Mouse (Mus musculus): ENCODE results near the gene Tk1.
"Not testable (repeated sequence)": the region's sequence is repeated elsewhere in the genome, so short reads cannot be mapped to it uniquely, and the experiment has no call there.

The Tk1 gene

GRCm38 (mm10) chr11:117847593-117848215 is 21.8 kb upstream of the Tk1 start:
- DNase-seq (ENCODE audit: inconsistent age in 2 of 2, low spot score in 1 of 2): peak in 1 of 2 experiments; percentile 53

GRCm38 (mm10) chr11:117846640-117847039 is 20.7 kb upstream of the Tk1 start:
- peak in 1 of 2 experiments; percentile 39 for DNase-seq (ENCODE audit: inconsistent age in 2 of 2, low spot score in 1 of 2)

GRCm38 (mm10) chr11:117845651-117846050 is 19.8 kb upstream of the Tk1 start:
- no peak for DNase-seq (ENCODE audit: inconsistent age in 2 of 2, low spot score in 1 of 2)

- no peak for DNase-seq (ENCODE audit: inconsistent age in 2 of 2, low spot score in 1 of 2)
These were observed 19.1 kb upstream of the Tk1 start for GRCm38 (mm10) chr11:117844997-117845396.

- DNase-seq (ENCODE audit: inconsistent age in 2 of 2, low spot score in 1 of 2): no peak
These were observed 17.5 kb upstream of the Tk1 start for GRCm38 (mm10) chr11:117843434-117843833.

GRCm38 (mm10) chr11:117840910-117841309 is 15.0 kb upstream of the Tk1 start:
- peak; percentile 71 to 83 for DNase-seq (ENCODE audit: inconsistent age in 2 of 2, low spot score in 1 of 2)

- no peak for DNase-seq (ENCODE audit: inconsistent age in 2 of 2, low spot score in 1 of 2)
These were observed 13.1 kb upstream of the Tk1 start for GRCm38 (mm10) chr11:117839021-117839420.

- peak in 1 of 2 experiments; percentile 40 for DNase-seq (ENCODE audit: inconsistent age in 2 of 2, low spot score in 1 of 2)
These were observed 12.7 kb upstream of the Tk1 start for GRCm38 (mm10) chr11:117838572-117838971.

GRCm38 (mm10) chr11:117836306-117836705 is 10.4 kb upstream of the Tk1 start:
- peak; percentile 35 to 64 for DNase-seq (ENCODE audit: inconsistent age in 2 of 2, low spot score in 1 of 2)

- DNase-seq (ENCODE audit: inconsistent age in 2 of 2, low spot score in 1 of 2): no peak
These were observed 8.2 kb upstream of the Tk1 start for GRCm38 (mm10) chr11:117834086-117834485.

GRCm38 (mm10) chr11:117833509-117833908 is 7.6 kb upstream of the Tk1 start:
- DNase-seq (ENCODE audit: inconsistent age in 2 of 2, low spot score in 1 of 2): not testable (repeated sequence)

- peak; percentile 62 to 86 for DNase-seq (ENCODE audit: inconsistent age in 2 of 2, low spot score in 1 of 2)
These were observed 6.4 kb upstream of the Tk1 start for GRCm38 (mm10) chr11:117832086-117832969.

- DNase-seq (ENCODE audit: inconsistent age in 2 of 2, low spot score in 1 of 2): peak in 1 of 2 experiments; percentile 56
These were observed 4.5 kb upstream of the Tk1 start for GRCm38 (mm10) chr11:117830401-117830800.

- DNase-seq (ENCODE audit: inconsistent age in 2 of 2, low spot score in 1 of 2): peak in 1 of 2 experiments; percentile 70
These were observed 3.9 kb upstream of the Tk1 start for GRCm38 (mm10) chr11:117829671-117830215.

- peak; percentile 41 to 78 for DNase-seq (ENCODE audit: inconsistent age in 2 of 2, low spot score in 1 of 2)
These were observed 3.2 kb upstream of the Tk1 start for GRCm38 (mm10) chr11:117828888-117829604.

- peak; percentile 46 to 58 for DNase-seq (ENCODE audit: inconsistent age in 2 of 2, low spot score in 1 of 2)
These were observed 2.4 kb upstream of the Tk1 start for GRCm38 (mm10) chr11:117828149-117828887.

GRCm38 (mm10) chr11:117827386-117827785 is 1.5 kb upstream of the Tk1 start:
- no peak for DNase-seq (ENCODE audit: inconsistent age in 2 of 2, low spot score in 1 of 2)

GRCm38 (mm10) chr11:117826916-117827315 is 1.0 kb upstream of the Tk1 start:
- no peak for DNase-seq (ENCODE audit: inconsistent age in 2 of 2, low spot score in 1 of 2)

GRCm38 (mm10) chr11:117826164-117826563 is 272 bp upstream of the Tk1 start:
- no peak for DNase-seq (ENCODE audit: inconsistent age in 2 of 2, low spot score in 1 of 2)
